Mouse (Mus musculus): ENCODE measurements around the gene Med25. TPM values are rescaled to one million over a fixed set of nuclear protein-coding genes. Genes with fewer than 3 reads are reported as not detected.

Gene Med25
- polyA plus RNA-seq, 1 experiment from 2014 or later = 220 TPM

DNA sequence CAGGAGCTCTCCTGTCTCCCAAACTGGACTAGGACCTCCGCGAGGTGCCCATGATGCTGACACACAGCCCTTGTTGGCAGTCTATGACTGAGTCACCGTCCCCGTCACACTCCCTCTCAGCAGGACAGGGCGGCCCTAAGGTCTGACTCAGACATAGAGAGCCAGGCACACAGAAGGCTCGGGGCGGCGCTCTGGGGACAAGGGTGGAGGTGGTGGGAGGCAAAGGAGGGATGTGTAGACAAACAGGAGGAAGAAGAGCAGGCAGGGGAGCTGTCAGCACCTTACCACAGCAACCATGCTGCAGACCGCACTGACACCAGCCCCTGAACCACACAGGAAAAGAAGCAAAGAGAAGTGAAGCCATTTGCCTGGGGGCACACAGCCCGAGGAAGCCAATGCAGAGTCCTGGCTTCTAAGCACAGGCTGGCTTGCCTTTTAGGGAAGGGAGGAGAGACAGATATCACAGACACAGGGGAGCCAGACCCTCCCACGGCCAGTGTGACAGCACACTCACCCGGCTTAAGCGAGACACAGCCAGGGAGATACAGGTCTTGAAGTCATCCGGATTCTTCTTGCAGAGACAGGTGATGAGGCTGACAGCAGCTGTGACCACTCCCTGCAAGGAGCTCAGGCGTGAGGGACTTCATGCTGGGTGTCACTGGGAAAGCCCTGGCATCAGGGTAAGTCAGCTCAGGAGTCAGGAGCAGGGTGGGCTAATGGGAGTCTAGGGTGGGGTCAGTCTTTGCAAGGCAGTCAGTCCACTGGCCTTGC lies 16.4 kb upstream of the Med25 start:
- Histone ChIP-seq H3K4me3 (no peak overlapping the region), H3K9me3 (replicated peaks) (no peaks in the 10 kb centered on the region), H3K36me3 (peaks cover 99% of the 10 kb centered on the region), H3K4me1 (no peaks in the 10 kb centered on the region), H3K27me3 (ENCODE audit: low read depth, poor library complexity, severe bottlenecking) (no peaks in the 10 kb centered on the region), H3K27ac (replicated peaks) (no peak overlapping the region)
- WGBS = 94% methylated on average over 15 of the region's 15 CpGs
- DNase-seq (ENCODE audit: low spot score) = no peak

DNA sequence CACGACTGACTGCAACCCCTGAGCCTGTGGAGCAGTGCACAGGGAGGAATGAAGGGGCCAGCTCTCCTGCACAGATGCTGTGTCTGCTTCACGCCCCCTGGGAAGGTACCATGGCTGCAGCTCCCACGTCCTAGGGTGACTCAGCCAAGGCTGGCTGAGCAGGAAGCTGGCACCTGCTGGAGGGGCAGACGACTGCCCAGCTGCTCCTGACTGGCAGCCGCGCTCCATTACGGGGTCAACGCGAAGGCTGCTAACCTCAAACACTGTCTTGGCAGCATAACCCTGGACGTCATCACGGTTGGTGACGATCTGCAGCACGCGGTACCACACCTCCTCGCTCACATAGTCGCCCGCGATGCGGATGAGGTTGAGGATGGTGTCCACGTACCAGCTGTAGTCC lies 12.9 kb upstream of the Med25 start:
- DNase-seq (ENCODE audit: low spot score) = no peak
- no peak overlapping the region for H3K27ac ChIP-seq (replicated peaks)
- no peaks in the 10 kb centered on the region for H3K9me3 ChIP-seq (replicated peaks)
- H3K4me1 ChIP-seq = peaks cover 20% of the 10 kb centered on the region
- 93% methylated on average over 20 of the region's 20 CpGs for WGBS
- no peaks in the 10 kb centered on the region for H3K27me3 ChIP-seq (ENCODE audit: low read depth, poor library complexity, severe bottlenecking)
- peaks cover 93% of the 10 kb centered on the region for H3K36me3 ChIP-seq
- no peak overlapping the region for H3K4me3 ChIP-seq

GRCm38 (mm10) chr7:44901230-44901722 lies 8.8 kb upstream of the Med25 start:
- H3K27ac ChIP-seq (replicated peaks) = peak overlapping the region; percentile 68
- WGBS = 20% methylated on average over 21 of the region's 21 CpGs
- peak overlapping the region; percentile 41 for H3K4me3 ChIP-seq
- H3K36me3 ChIP-seq = peaks cover 80% of the 10 kb centered on the region
- H3K4me1 ChIP-seq = peaks cover 61% of the 10 kb centered on the region
- DNase-seq (ENCODE audit: low spot score) = peak; percentile 78
- H3K27me3 ChIP-seq (ENCODE audit: low read depth, poor library complexity, severe bottlenecking) = no peaks in the 10 kb centered on the region
- no peaks in the 10 kb centered on the region for H3K9me3 ChIP-seq (replicated peaks)

DNA sequence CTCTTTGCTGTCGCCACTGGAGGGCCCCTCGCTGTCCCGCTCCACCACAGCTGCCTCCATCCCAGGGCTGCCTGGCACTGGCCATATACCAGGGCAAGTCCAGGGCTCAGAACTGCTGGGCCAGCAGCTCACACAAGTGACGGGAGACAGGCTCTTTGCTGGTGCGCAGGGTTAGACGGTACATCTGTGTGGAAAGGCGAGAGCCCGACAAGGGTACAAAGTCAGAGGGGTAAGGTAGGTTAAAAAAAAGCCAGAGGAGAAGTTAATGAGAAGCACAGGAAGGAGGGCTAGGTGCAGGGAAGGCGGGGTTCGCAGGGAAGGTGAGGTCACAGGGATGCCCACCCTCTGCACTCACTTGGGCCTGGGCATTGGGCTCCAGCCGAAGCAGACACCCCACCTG lies 8.1 kb upstream of the Med25 start:
- Histone ChIP-seq H3K27ac (replicated peaks) (peak overlapping the region; percentile 68), H3K9me3 (replicated peaks) (no peaks in the 10 kb centered on the region), H3K27me3 (ENCODE audit: low read depth, poor library complexity, severe bottlenecking) (no peaks in the 10 kb centered on the region), H3K4me1 (peaks cover 64% of the 10 kb centered on the region), H3K4me3 (peak overlapping the region; percentile 41; the same call in 1 of the 2 replicates), H3K36me3 (peaks cover 73% of the 10 kb centered on the region)
- WGBS = 88% methylated on average over 11 of the region's 11 CpGs
- no peak for DNase-seq (ENCODE audit: low spot score)

DNA sequence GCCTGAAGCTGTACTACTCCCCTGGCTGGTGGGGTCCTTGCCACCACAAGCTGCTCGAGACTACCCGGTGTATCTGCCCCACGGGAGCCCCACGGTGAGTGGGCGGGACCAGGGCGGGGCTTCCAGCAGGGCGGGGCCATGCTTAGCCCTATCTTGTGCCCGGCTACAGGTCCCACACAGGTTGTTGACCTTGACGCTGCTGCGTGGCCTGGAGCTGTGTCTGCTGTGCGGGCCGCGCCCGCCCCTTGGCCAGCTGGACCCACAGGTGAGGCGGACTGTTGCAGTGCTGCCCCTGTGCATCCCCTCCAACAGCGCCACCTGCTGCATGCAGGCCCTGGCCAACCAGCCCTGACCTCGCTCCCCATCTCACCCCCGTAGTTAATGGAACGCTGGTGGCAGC lies 6.1 kb upstream of the Med25 start:
- Histone ChIP-seq H3K27me3 (ENCODE audit: low read depth, poor library complexity, severe bottlenecking) (no peaks in the 10 kb centered on the region), H3K27ac (replicated peaks) (peak overlapping the region; percentile 69), H3K36me3 (peaks cover 53% of the 10 kb centered on the region), H3K9me3 (replicated peaks) (no peaks in the 10 kb centered on the region), H3K4me1 (peaks cover 82% of the 10 kb centered on the region), H3K4me3 (peak overlapping the region; percentile 75)
- WGBS = 39% methylated on average over 19 of the region's 19 CpGs
- DNase-seq (ENCODE audit: low spot score) = peak; percentile 39

GRCm38 (mm10) chr7:44896499-44896898 lies 4.0 kb upstream of the Med25 start:
- Histone ChIP-seq H3K27ac (replicated peaks) (peak overlapping the region; percentile 95), H3K4me3 (peak overlapping the region; percentile 75), H3K4me1 (peaks cover 85% of the 10 kb centered on the region), H3K27me3 (ENCODE audit: low read depth, poor library complexity, severe bottlenecking) (no peaks in the 10 kb centered on the region), H3K9me3 (replicated peaks) (no peaks in the 10 kb centered on the region), H3K36me3 (peaks cover 35% of the 10 kb centered on the region)
- WGBS = 44% methylated on average over 10 of the region's 10 CpGs
- no peak for DNase-seq (ENCODE audit: low spot score)

- under 1% methylated on average over 34 of the region's 34 CpGs for WGBS
- no peaks in the 10 kb centered on the region for H3K27me3 ChIP-seq (ENCODE audit: low read depth, poor library complexity, severe bottlenecking)
Measured at GRCm38 (mm10) chr7:44895593-44896434, 3.3 kb upstream of the Med25 start, which contains the start of gene Fuz. TSS of gene Fuz (plus strand) at chr7:44896079.

GRCm38 (mm10) chr7:44895206-44895592 lies 2.7 kb upstream of the Med25 start:
- Histone ChIP-seq H3K4me1 (peaks cover 85% of the 10 kb centered on the region), H3K36me3 (peaks cover 36% of the 10 kb centered on the region), H3K9me3 (replicated peaks) (no peaks in the 10 kb centered on the region), H3K27ac (replicated peaks) (peak overlapping the region; percentile 95), H3K4me3 (peak overlapping the region; percentile 75), H3K27me3 (ENCODE audit: low read depth, poor library complexity, severe bottlenecking) (no peaks in the 10 kb centered on the region)
- 62% methylated on average over 7 of the region's 7 CpGs for WGBS
- no peak for DNase-seq (ENCODE audit: low spot score)

More at GRCm38 (mm10) chr7:44895593-44896434, 3.3 kb upstream of the Med25 start, which contains the start of gene Fuz:
- DNase-seq (ENCODE audit: low spot score) = peak; percentile 93
- Histone ChIP-seq H3K27ac (replicated peaks) (peak within 1 kb of the TSS; percentile 95), H3K4me3 (peak within 1 kb of the TSS; percentile 75), H3K9me3 (replicated peaks) (no peaks in the 10 kb centered on the region), H3K4me1 (peaks cover 85% of the 10 kb centered on the region), H3K36me3 (peaks cover 36% of the 10 kb centered on the region)

DNA sequence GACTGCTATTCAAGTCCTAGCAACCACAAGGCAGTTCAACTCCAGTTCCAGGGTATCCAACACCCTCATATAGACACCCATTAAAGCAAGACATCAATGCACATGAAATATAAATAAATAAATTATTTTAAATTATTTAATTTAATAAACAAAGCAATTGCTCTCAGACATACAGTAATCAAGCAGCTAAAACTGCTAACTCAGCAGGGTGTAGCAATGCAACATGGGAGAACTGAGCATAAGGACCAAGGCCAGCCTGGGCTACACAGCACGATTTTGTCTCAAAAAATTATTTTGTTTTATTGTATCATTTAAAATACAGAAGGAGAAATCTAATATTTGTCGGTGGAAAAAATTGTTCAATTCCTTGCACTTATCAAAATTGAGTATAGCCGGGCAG lies 1.7 kb upstream of the Med25 start:
- Histone ChIP-seq H3K4me3 (no peak overlapping the region), H3K4me1 (peaks cover 80% of the 10 kb centered on the region), H3K9me3 (replicated peaks) (no peaks in the 10 kb centered on the region), H3K36me3 (peaks cover 35% of the 10 kb centered on the region), H3K27ac (replicated peaks) (peak overlapping the region; percentile 95), H3K27me3 (ENCODE audit: low read depth, poor library complexity, severe bottlenecking) (no peaks in the 10 kb centered on the region)
- no peak for DNase-seq (ENCODE audit: low spot score)
- 88% methylated on average over 3 of the region's 3 CpGs for WGBS

GRCm38 (mm10) chr7:44893197-44893596 lies 685 bp upstream of the Med25 start:
- peak; percentile 45 for DNase-seq (ENCODE audit: low spot score)
- H3K27me3 ChIP-seq (ENCODE audit: low read depth, poor library complexity, severe bottlenecking) = no peaks in the 10 kb centered on the region
- peaks cover 80% of the 10 kb centered on the region for H3K4me1 ChIP-seq
- peaks cover 35% of the 10 kb centered on the region for H3K36me3 ChIP-seq
- H3K27ac ChIP-seq (replicated peaks) = peak overlapping the region; percentile 95
- 15% methylated on average over 8 of the region's 8 CpGs for WGBS
- H3K9me3 ChIP-seq (replicated peaks) = no peaks in the 10 kb centered on the region
- H3K4me3 ChIP-seq = peak overlapping the region; percentile 90

- peak overlapping the region; percentile 90 for H3K4me3 ChIP-seq
- no peaks in the 10 kb centered on the region for H3K27me3 ChIP-seq (ENCODE audit: low read depth, poor library complexity, severe bottlenecking)
- H3K27ac ChIP-seq (replicated peaks) = peak overlapping the region; percentile 95
- no peak for DNase-seq (ENCODE audit: low spot score)
- peaks cover 73% of the 10 kb centered on the region for H3K4me1 ChIP-seq
- no peaks in the 10 kb centered on the region for H3K9me3 ChIP-seq (replicated peaks)
- 33% methylated on average over 6 of the region's 6 CpGs for WGBS
- peaks cover 45% of the 10 kb centered on the region for H3K36me3 ChIP-seq
Measured at GRCm38 (mm10) chr7:44891611-44892010, 901 bp downstream of the Med25 start.

GRCm38 (mm10) chr7:44890737-44891136 lies 1.8 kb downstream of the Med25 start:
- Histone ChIP-seq H3K27me3 (ENCODE audit: low read depth, poor library complexity, severe bottlenecking) (no peaks in the 10 kb centered on the region), H3K4me3 (peak overlapping the region; percentile 90), H3K36me3 (peaks cover 53% of the 10 kb centered on the region), H3K9me3 (replicated peaks) (no peaks in the 10 kb centered on the region), H3K27ac (replicated peaks) (peak overlapping the region; percentile 95), H3K4me1 (peaks cover 76% of the 10 kb centered on the region)
- no peak for DNase-seq (ENCODE audit: low spot score)
- WGBS = 90% methylated on average over 4 of the region's 4 CpGs
